Mouse (Mus musculus): Measurements from ENCODE around the gene Sh3bgrl2. TPM values are rescaled to one million over a fixed set of nuclear protein-coding genes. Genes with fewer than 3 reads are reported as not detected.

Gene Sh3bgrl2
- polyA plus RNA-seq, 1 experiment: 4.0 TPM

GRCm38 (mm10) chr9:83568937-83569336, 20.8 kb downstream of the Sh3bgrl2 start:
- no peak overlapping the region for H3K4me3 ChIP-seq
- no peak overlapping the region for H3ac ChIP-seq (ENCODE audit: control insufficient read depth, insufficient read length)
- no peak for TF ChIP-seq CEBPB (IDR thresholded peaks at IDR 0.05; ENCODE audit: insufficient read depth, poor library complexity, severe bottlenecking)
- no peak for TF ChIP-seq MAX (IDR thresholded peaks at IDR 0.05; ENCODE audit: low read depth)
- no peaks in the 10 kb centered on the region for H3K27me3 ChIP-seq (ENCODE audit: control insufficient read depth, insufficient read depth, insufficient read length)
- H3K79me2 ChIP-seq (ENCODE audit: control insufficient read depth, insufficient read depth): no peaks in the 10 kb centered on the region
- H3K36me3 ChIP-seq (ENCODE audit: control insufficient read depth, insufficient read depth): no peaks in the 10 kb centered on the region
- no peak overlapping the region for H3K4me2 ChIP-seq (ENCODE audit: low read depth)

GRCm38 (mm10) chr9:83569898-83570297, 21.8 kb downstream of the Sh3bgrl2 start:
- Histone ChIP-seq H3K27me3 (ENCODE audit: control insufficient read depth, insufficient read depth, insufficient read length) (no peaks in the 10 kb centered on the region), H3ac (ENCODE audit: control insufficient read depth, insufficient read length) (no peak overlapping the region), H3K79me2 (ENCODE audit: control insufficient read depth, insufficient read depth) (no peaks in the 10 kb centered on the region), H3K4me3 (no peak overlapping the region), H3K36me3 (ENCODE audit: control insufficient read depth, insufficient read depth) (no peaks in the 10 kb centered on the region), H3K4me2 (ENCODE audit: low read depth) (no peak overlapping the region)
- TF ChIP-seq SRF (IDR thresholded peaks at IDR 0.05; ENCODE audit: control insufficient read depth, insufficient read length, low read depth) (no peak), MAX (IDR thresholded peaks at IDR 0.05; ENCODE audit: low read depth) (no peak), TCF3 (IDR thresholded peaks at IDR 0.05; ENCODE audit: insufficient read length, low read depth) (no peak), USF1 (IDR thresholded peaks at IDR 0.05; ENCODE audit: low read depth) (no peak)

GRCm38 (mm10) chr9:83571315-83571714, 23.2 kb downstream of the Sh3bgrl2 start:
- no peaks in the 10 kb centered on the region for H3K27me3 ChIP-seq (ENCODE audit: control insufficient read depth, insufficient read depth, insufficient read length)
- H3K36me3 ChIP-seq (ENCODE audit: control insufficient read depth, insufficient read depth): no peaks in the 10 kb centered on the region
- no peak overlapping the region for H3K4me2 ChIP-seq (ENCODE audit: low read depth)
- no peaks in the 10 kb centered on the region for H3K79me2 ChIP-seq (ENCODE audit: control insufficient read depth, insufficient read depth)
- no peak overlapping the region for H3ac ChIP-seq (ENCODE audit: control insufficient read depth, insufficient read length)
- no peak overlapping the region for H3K4me3 ChIP-seq
- no peak for TF ChIP-seq TCF3 (IDR thresholded peaks at IDR 0.05; ENCODE audit: insufficient read length, low read depth)

- H3K36me3 ChIP-seq (ENCODE audit: control insufficient read depth, insufficient read depth): no peaks in the 10 kb centered on the region
- TF ChIP-seq MAX (IDR thresholded peaks at IDR 0.05; ENCODE audit: low read depth): no peak
- TF ChIP-seq E2F4 (IDR thresholded peaks at IDR 0.05; ENCODE audit: insufficient read depth): no peak
- TF ChIP-seq CEBPB (IDR thresholded peaks at IDR 0.05; ENCODE audit: insufficient read depth, poor library complexity, severe bottlenecking): no peak
- TF ChIP-seq MYOD1 (IDR thresholded peaks at IDR 0.05; ENCODE audit: control insufficient read depth in 1 of 3, insufficient read length in 2 of 3, low read depth in 2 of 3): no peak
- TF ChIP-seq TCF12 (IDR thresholded peaks at IDR 0.05; ENCODE audit: insufficient read depth, poor library complexity, severe bottlenecking): no peak
- no peak for TF ChIP-seq TCF3 (IDR thresholded peaks at IDR 0.05; ENCODE audit: insufficient read length, low read depth)
- no peak for TF ChIP-seq MYOG (IDR thresholded peaks at IDR 0.05; ENCODE audit: control insufficient read depth in 1 of 3, insufficient read depth in 1 of 3, insufficient read length in 2 of 3, low read depth in 2 of 3)
- no peak for TF ChIP-seq POLR2AphosphoS2 (IDR thresholded peaks at IDR 0.05; ENCODE audit: insufficient read length, low read depth)
- TF ChIP-seq SRF (IDR thresholded peaks at IDR 0.05; ENCODE audit: control insufficient read depth, insufficient read length, low read depth): no peak
- no peak for TF ChIP-seq USF1 (IDR thresholded peaks at IDR 0.05; ENCODE audit: low read depth)
- TF ChIP-seq POLR2A (IDR thresholded peaks at IDR 0.05; ENCODE audit: insufficient read length, low read depth): no peak
- no peak for TF ChIP-seq REST (IDR thresholded peaks at IDR 0.05; ENCODE audit: insufficient read depth, insufficient read length)
Observed at GRCm38 (mm10) chr9:83572326-83572725, 24.2 kb downstream of the Sh3bgrl2 start.

GRCm38 (mm10) chr9:83572870-83573269, 24.7 kb downstream of the Sh3bgrl2 start:
- no peak overlapping the region for H3ac ChIP-seq (ENCODE audit: control insufficient read depth, insufficient read length)
- no peak for TF ChIP-seq E2F4 (IDR thresholded peaks at IDR 0.05; ENCODE audit: insufficient read depth)
- no peak for TF ChIP-seq MYOD1 (IDR thresholded peaks at IDR 0.05; ENCODE audit: control insufficient read depth in 1 of 3, insufficient read length in 2 of 3, low read depth in 2 of 3)
- TF ChIP-seq POLR2AphosphoS2 (IDR thresholded peaks at IDR 0.05; ENCODE audit: insufficient read length, low read depth): no peak
- no peak for TF ChIP-seq SRF (IDR thresholded peaks at IDR 0.05; ENCODE audit: control insufficient read depth, insufficient read length, low read depth)
- TF ChIP-seq TCF3 (IDR thresholded peaks at IDR 0.05; ENCODE audit: insufficient read length, low read depth): no peak
- no peak for TF ChIP-seq MYOG (IDR thresholded peaks at IDR 0.05; ENCODE audit: control insufficient read depth in 1 of 3, insufficient read depth in 1 of 3, insufficient read length in 2 of 3, low read depth in 2 of 3)
- TF ChIP-seq POLR2A (IDR thresholded peaks at IDR 0.05; ENCODE audit: insufficient read length, low read depth): no peak
- TF ChIP-seq USF1 (IDR thresholded peaks at IDR 0.05; ENCODE audit: low read depth): no peak
- no peak for TF ChIP-seq CEBPB (IDR thresholded peaks at IDR 0.05; ENCODE audit: insufficient read depth, poor library complexity, severe bottlenecking)
- no peak for TF ChIP-seq TCF12 (IDR thresholded peaks at IDR 0.05; ENCODE audit: insufficient read depth, poor library complexity, severe bottlenecking)
- no peak for TF ChIP-seq MAX (IDR thresholded peaks at IDR 0.05; ENCODE audit: low read depth)
- no peak for TF ChIP-seq REST (IDR thresholded peaks at IDR 0.05; ENCODE audit: insufficient read depth, insufficient read length)
- H3K27me3 ChIP-seq (ENCODE audit: control insufficient read depth, insufficient read depth, insufficient read length): no peaks in the 10 kb centered on the region
- H3K36me3 ChIP-seq (ENCODE audit: control insufficient read depth, insufficient read depth): no peaks in the 10 kb centered on the region
- no peak overlapping the region for H3K4me2 ChIP-seq (ENCODE audit: low read depth)
- H3K4me3 ChIP-seq: no peak overlapping the region
- no peaks in the 10 kb centered on the region for H3K79me2 ChIP-seq (ENCODE audit: control insufficient read depth, insufficient read depth)

More at GRCm38 (mm10) chr9:83572326-83572725, 24.2 kb downstream of the Sh3bgrl2 start:
- no peak overlapping the region for H3ac ChIP-seq (ENCODE audit: control insufficient read depth, insufficient read length)
- no peak overlapping the region for H3K4me3 ChIP-seq
- no peaks in the 10 kb centered on the region for H3K79me2 ChIP-seq (ENCODE audit: control insufficient read depth, insufficient read depth)
- H3K4me2 ChIP-seq (ENCODE audit: low read depth): no peak overlapping the region
- no peaks in the 10 kb centered on the region for H3K27me3 ChIP-seq (ENCODE audit: control insufficient read depth, insufficient read depth, insufficient read length)

Data from myocyte (in vitro differentiated cells).